Mouse (Mus musculus): ENCODE results near the gene Igfbp6. TPM values are rescaled to one million over a fixed set of nuclear protein-coding genes. Genes with fewer than 3 reads are reported as not detected.

The Igfbp6 gene
- polyA plus RNA-seq, 1 experiment from 2014 or later: 0.34 TPM

DNA sequence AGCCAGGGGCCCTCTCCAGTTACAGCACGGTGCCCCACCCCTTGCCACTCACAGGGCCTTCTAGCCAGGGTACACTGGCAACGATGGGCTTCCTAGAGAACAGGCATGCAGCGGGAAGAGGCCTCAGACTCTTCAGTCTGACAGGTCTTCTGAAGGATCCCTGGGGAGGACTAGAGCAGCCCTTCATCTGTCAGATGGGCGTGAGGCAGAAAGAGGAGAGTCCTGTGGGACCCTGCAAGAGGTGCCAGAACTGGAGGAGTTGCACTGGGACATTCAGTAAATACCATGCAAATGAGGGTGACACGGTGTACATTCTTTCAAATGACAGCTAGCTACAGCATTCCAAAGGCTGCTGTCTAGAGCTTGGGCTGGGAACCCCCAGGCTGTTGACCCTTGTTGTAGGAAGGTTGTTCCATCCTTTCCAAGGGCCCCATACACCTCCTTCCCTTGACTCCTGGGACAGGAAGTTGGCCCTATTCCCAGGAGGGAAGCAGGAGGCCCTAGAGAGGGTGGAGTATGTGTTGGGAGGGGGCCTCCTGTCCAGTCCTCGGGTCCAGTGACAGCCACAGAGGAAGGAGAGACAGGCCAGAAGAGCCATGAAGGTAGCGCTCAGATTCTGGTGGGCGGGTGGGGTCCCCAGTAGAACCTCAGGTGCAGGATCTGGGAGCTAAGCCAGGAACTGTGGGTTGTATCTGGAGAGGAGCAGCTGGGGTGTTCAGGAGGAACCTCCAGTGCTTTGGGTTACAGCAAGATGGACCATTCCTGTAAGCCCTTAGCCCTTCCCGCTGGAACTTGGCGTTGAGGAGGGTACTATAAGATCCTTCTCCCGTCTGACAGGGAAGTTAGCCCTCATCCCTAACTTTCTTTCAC is 42.3 kb upstream of the Igfbp6 start:
- H3K4me3 ChIP-seq (ENCODE audit: low read depth, low read length): no peak overlapping the region
- WGBS: 32% methylated on average over 11 of the region's 11 CpGs
- H3K4me2 ChIP-seq (ENCODE audit: low read depth): no peak overlapping the region
- peaks cover 2% of the 10 kb centered on the region; the same call in 1 of the 2 replicates for H3K36me3 ChIP-seq (ENCODE audit: control insufficient read depth, insufficient read depth, low read length)
- peaks cover 20% of the 10 kb centered on the region for H3K27me3 ChIP-seq (ENCODE audit: control insufficient read depth, insufficient read depth, low read length)
- H3K27ac ChIP-seq (ENCODE audit: low read depth, low read length): peak overlapping the region; percentile 76; the same call in 1 of the 2 replicates
- ATAC-seq (ENCODE audit: insufficient read depth, low FRiP score, low TSS enrichment) (no peak), DNase-seq (ENCODE audit: low spot score) (no peak)
- peaks cover 42% of the 10 kb centered on the region for H3K4me1 ChIP-seq (ENCODE audit: control insufficient read depth, insufficient read depth, low read length)
- H3K9me3 ChIP-seq (ENCODE audit: control insufficient read depth, low read length): no peaks in the 10 kb centered on the region
- no peak overlapping the region; the same call in 1 of the 2 replicates for H3K9ac ChIP-seq (ENCODE audit: low read length)

DNA sequence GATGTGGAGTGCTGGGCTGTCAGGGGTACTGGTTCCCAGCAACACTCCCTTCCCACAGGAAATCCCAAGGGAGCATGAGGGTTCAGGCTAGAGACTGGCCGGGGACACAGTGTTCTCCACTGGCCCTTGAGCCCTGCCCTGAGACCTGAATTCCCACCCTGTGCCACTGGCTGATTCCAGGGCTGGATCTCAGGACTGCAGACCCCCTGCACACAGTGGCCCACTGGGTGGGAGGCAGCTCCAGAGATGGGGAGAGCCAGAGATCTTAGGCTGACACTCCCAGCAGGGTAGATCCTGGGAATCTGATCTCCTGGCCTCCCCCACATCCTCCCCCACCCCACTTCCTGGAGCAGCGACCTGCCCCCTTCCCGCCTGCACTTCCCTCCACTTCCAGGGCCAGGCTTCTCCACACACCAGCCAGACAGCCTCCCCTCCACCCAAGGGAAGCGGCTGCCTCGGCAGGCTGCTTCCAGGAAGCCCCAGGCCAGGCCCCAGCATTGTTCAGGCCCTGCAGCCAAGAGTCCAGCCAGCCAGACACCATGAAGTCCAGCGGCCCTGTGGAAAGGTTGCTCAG is 41.5 kb upstream of the Igfbp6 start:
- H3K4me3 ChIP-seq (ENCODE audit: low read depth, low read length): peak overlapping the region; percentile 20; the same call in 1 of the 2 replicates
- no peak for ATAC-seq (ENCODE audit: insufficient read depth, low FRiP score, low TSS enrichment)
- 19% methylated on average over 6 of the region's 6 CpGs for WGBS
- no peaks in the 10 kb centered on the region for H3K36me3 ChIP-seq (ENCODE audit: control insufficient read depth, insufficient read depth, low read length)
- H3K4me1 ChIP-seq (ENCODE audit: control insufficient read depth, insufficient read depth, low read length): peaks cover 46% of the 10 kb centered on the region
- DNase-seq (ENCODE audit: low spot score): peak; percentile 22
- peak overlapping the region; percentile 53 for H3K9ac ChIP-seq (ENCODE audit: low read length)
- peak overlapping the region; percentile 36 for H3K4me2 ChIP-seq (ENCODE audit: low read depth)
- H3K27ac ChIP-seq (ENCODE audit: low read depth, low read length): peak overlapping the region; percentile 76
- H3K9me3 ChIP-seq (ENCODE audit: control insufficient read depth, low read length): no peaks in the 10 kb centered on the region
- H3K27me3 ChIP-seq (ENCODE audit: control insufficient read depth, insufficient read depth, low read length): peaks cover 27% of the 10 kb centered on the region

DNA sequence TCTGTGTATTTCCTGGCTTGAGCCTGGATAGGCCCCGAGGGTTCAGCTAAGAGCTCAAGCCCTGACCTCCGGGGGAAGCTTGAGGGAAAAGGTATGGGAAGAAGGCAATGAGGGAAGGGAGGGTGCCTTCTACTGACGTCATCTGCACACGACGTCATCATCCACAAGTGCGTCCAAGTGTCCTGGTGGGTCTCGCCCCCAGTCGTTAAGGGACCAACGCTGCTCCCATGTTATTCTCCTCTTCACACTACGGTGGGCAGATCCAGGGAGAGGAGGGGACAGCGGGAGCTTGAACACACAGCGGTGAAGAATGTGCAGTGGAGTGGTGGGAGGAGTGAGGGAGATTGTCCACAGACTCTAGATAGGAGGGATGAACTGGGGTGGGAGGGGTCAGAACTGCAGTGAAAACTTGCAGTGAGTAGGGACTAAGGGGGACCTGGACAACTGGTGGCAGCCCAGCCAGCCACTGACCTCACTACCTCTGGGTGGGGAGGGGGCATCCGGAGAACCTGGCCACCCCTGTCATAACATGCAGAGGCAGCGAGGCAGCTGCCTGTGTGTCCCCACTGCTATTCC is 40.7 kb upstream of the Igfbp6 start:
- peaks cover 46% of the 10 kb centered on the region for H3K4me1 ChIP-seq (ENCODE audit: control insufficient read depth, insufficient read depth, low read length)

DNA sequence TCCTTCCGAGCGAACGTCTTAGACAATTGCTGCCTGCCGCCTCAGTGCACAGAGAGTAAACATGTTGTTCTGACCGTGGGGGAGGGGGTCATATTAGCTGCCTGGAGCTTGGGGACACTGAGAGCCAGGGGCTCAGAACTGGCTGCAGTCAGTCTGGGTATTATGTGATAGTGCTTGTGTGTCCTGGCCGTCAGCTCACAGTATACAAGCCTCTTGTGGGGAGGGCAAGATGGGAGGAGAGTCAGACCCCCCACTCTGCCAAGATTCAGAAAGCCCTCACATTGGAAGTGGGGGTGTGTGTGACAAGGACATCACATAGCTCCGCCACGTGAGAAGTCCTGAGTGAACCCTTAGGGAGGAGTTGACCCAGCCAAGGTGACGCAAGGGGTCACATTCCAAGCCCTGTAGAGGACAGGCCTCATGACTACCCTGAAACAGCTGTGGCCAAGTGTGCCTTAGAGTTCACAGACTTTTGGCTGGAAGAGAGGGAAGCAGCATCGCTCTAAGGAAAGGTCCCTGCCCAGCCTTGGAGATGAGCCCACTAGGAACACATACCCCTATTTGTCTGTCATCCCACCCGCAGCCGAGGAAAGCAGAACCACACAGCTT is 40.1 kb upstream of the Igfbp6 start:
- peaks cover 46% of the 10 kb centered on the region for H3K4me1 ChIP-seq (ENCODE audit: control insufficient read depth, insufficient read depth, low read length)
- H3K36me3 ChIP-seq (ENCODE audit: control insufficient read depth, insufficient read depth, low read length): no peaks in the 10 kb centered on the region
- 0 out of 2 replicates have a peak overlapping the region, but pooled peaks have one; percentile 19 for H3K4me3 ChIP-seq (ENCODE audit: low read depth, low read length)
- 0 out of 2 replicates have a peak overlapping the region, but pooled peaks have one; percentile 8 for H3K27ac ChIP-seq (ENCODE audit: low read depth, low read length)
- peaks cover 26% of the 10 kb centered on the region for H3K27me3 ChIP-seq (ENCODE audit: control insufficient read depth, insufficient read depth, low read length)
- no peak overlapping the region for H3K9ac ChIP-seq (ENCODE audit: low read length)
- 22% methylated on average over 12 of the region's 12 CpGs for WGBS
- DNase-seq (ENCODE audit: low spot score): peak; percentile 39
- H3K4me2 ChIP-seq (ENCODE audit: low read depth): peak overlapping the region; percentile 36
- H3K9me3 ChIP-seq (ENCODE audit: control insufficient read depth, low read length): no peaks in the 10 kb centered on the region
- ATAC-seq (ENCODE audit: insufficient read depth, low FRiP score, low TSS enrichment): no peak

More for the DNA sequence above, 40.7 kb upstream of the Igfbp6 start:
- Histone ChIP-seq H3K27me3 (ENCODE audit: control insufficient read depth, insufficient read depth, low read length) (peaks cover 27% of the 10 kb centered on the region), H3K9me3 (ENCODE audit: control insufficient read depth, low read length) (no peaks in the 10 kb centered on the region), H3K36me3 (ENCODE audit: control insufficient read depth, insufficient read depth, low read length) (no peaks in the 10 kb centered on the region), H3K4me2 (ENCODE audit: low read depth) (peak overlapping the region; percentile 36), H3K4me3 (ENCODE audit: low read depth, low read length) (peak overlapping the region; percentile 20; the same call in 1 of the 2 replicates), H3K9ac (ENCODE audit: low read length) (peak overlapping the region; percentile 53), H3K27ac (ENCODE audit: low read depth, low read length) (peak overlapping the region; percentile 76)
- 2% methylated on average over 14 of the region's 14 CpGs for WGBS
- peak; percentile 20 for DNase-seq (ENCODE audit: low spot score)
- ATAC-seq (ENCODE audit: insufficient read depth, low FRiP score, low TSS enrichment): no peak

DNA sequence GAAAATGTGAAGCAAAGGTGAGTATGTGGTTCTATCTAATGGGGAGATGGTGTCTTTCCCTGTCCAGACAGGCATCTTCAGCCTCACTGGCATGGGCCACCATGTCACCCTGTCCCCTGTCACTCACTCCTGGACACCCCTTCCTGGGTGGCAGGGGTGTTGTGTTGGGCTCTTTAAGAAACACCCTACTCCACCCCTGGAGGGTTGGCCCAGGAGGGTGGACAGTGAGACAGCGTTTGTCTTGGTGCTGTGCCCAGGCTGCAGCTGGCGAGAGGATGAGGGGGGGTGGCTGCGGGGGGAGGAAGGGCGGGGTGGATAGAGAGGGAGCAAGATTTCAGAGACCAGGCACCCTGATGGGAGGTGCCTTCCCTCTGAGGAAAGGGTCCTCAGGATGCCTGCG is 38.8 kb upstream of the Igfbp6 start:
- H3K4me3 ChIP-seq (ENCODE audit: low read depth, low read length): no peak overlapping the region
- 71% methylated on average over 5 of the region's 5 CpGs for WGBS
- ATAC-seq (ENCODE audit: insufficient read depth, low FRiP score, low TSS enrichment) (no peak), DNase-seq (ENCODE audit: low spot score) (no peak)
- H3K27ac ChIP-seq (ENCODE audit: low read depth, low read length): no peak overlapping the region
- no peaks in the 10 kb centered on the region for H3K36me3 ChIP-seq (ENCODE audit: control insufficient read depth, insufficient read depth, low read length)
- peaks cover 26% of the 10 kb centered on the region for H3K27me3 ChIP-seq (ENCODE audit: control insufficient read depth, insufficient read depth, low read length)
- no peak overlapping the region for H3K9ac ChIP-seq (ENCODE audit: low read length)
- H3K4me2 ChIP-seq (ENCODE audit: low read depth): no peak overlapping the region
- H3K4me1 ChIP-seq (ENCODE audit: control insufficient read depth, insufficient read depth, low read length): peaks cover 37% of the 10 kb centered on the region
- H3K9me3 ChIP-seq (ENCODE audit: control insufficient read depth, low read length): no peaks in the 10 kb centered on the region

DNA sequence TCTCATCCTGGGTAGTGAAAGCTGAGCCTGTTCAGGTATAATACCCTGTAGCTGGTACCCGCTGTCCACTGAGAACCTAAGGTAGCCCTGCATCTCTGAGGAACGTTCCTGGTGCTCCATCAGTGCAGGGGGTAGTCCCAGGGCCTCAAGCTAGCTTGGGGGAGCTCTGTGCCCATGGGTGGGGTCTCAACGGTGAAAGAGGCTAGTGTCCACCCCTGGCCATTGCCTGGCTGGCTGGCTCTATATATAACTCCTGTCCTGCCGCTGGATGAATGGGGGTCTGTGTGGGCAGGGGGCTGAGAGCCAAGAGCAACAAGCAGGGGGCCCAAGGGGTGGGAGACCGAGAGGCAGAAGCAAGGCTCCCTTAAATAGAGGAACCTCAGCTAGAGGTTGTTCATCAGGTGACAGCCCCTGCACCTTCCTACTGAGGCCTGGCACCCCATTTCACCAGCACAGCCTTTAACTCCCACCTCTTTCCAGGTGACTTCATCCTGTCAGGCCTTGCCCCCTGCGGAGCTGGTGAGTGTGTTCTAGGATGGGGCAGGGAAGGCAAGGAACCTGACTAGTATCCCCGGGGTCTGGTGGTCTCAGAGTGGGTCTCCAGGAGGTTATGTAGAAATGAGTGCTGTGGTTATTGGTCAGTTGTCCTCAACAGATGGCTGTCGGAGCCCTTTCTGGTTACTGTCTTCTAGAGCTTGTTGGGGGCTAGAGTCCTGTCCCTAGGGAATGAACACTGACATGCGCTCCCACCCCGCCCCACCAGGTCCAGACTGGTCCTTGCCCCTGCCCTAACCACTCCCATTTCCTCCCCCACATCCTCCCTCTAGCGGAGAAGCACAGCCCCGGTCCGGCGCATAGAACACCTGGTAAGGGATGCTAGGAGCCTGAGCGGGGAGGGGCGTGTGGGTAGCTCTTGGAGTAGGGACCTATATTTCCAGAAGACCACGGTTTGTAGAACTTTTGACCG is 38.1 kb upstream of the Igfbp6 start:
- no peak overlapping the region for H3K9ac ChIP-seq (ENCODE audit: low read length)
- no peaks in the 10 kb centered on the region for H3K36me3 ChIP-seq (ENCODE audit: control insufficient read depth, insufficient read depth, low read length)
- WGBS: 26% methylated on average over 18 of the region's 18 CpGs
- DNase-seq (ENCODE audit: low spot score): no peak
- no peak overlapping the region for H3K27ac ChIP-seq (ENCODE audit: low read depth, low read length)
- no peak overlapping the region for H3K4me3 ChIP-seq (ENCODE audit: low read depth, low read length)
- H3K4me1 ChIP-seq (ENCODE audit: control insufficient read depth, insufficient read depth, low read length): peaks cover 31% of the 10 kb centered on the region
- H3K27me3 ChIP-seq (ENCODE audit: control insufficient read depth, insufficient read depth, low read length): peaks cover 26% of the 10 kb centered on the region
- no peak overlapping the region for H3K4me2 ChIP-seq (ENCODE audit: low read depth)
- no peaks in the 10 kb centered on the region for H3K9me3 ChIP-seq (ENCODE audit: control insufficient read depth, low read length)
- no peak for ATAC-seq (ENCODE audit: insufficient read depth, low FRiP score, low TSS enrichment)

DNA sequence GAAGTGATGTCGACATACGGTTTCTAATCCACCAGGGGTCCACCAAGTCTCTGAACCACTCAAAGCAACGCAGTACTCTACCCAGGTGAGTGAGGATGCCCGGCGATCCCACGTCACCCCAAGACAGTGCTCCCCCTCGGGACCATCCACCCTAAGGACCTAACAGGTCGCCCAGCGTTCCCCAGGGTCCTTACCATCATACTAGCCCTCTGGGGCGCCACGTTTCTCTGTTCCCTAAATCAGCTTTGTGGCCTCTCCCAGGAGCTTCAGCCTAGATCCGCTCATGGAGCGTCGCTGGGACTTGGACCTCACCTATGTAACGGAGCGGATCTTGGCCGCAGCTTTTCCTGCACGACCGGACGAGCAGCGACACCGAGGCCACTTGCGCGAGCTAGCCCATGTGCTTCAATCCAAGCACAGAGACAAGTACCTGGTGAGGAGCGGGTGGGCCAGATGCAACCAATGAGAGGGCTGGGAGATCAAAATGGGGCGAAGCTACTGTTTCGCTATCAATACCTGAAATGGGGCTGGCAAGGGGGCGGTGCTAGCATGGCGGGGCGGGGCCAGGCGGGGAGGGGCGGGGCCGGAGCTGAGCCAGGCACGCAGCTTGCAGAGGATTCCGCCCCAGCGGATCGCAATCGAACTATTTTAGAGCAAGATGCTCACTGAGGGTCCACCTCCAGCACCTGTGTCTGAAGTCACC is 37.3 kb upstream of the Igfbp6 start:
- peak overlapping the region; percentile 36 for H3K4me2 ChIP-seq (ENCODE audit: low read depth)
- peak; percentile 29 for DNase-seq (ENCODE audit: low spot score)
- H3K36me3 ChIP-seq (ENCODE audit: control insufficient read depth, insufficient read depth, low read length): no peaks in the 10 kb centered on the region
- H3K4me3 ChIP-seq (ENCODE audit: low read depth, low read length): peak overlapping the region; percentile 27
- H3K4me1 ChIP-seq (ENCODE audit: control insufficient read depth, insufficient read depth, low read length): peaks cover 31% of the 10 kb centered on the region
- H3K9me3 ChIP-seq (ENCODE audit: control insufficient read depth, low read length): no peaks in the 10 kb centered on the region
- 6% methylated on average over 38 of the region's 38 CpGs for WGBS
- H3K27me3 ChIP-seq (ENCODE audit: control insufficient read depth, insufficient read depth, low read length): peaks cover 26% of the 10 kb centered on the region
- no peak overlapping the region for H3K27ac ChIP-seq (ENCODE audit: low read depth, low read length)
- H3K9ac ChIP-seq (ENCODE audit: low read length): no peak overlapping the region
- no peak for ATAC-seq (ENCODE audit: insufficient read depth, low FRiP score, low TSS enrichment)

All from neural tube, embryonic 11.5 days (tissue).